ENCODE assay signal across 25 mouse cellular contexts in genomic region chr6:125680613-125681012, GRCm38 (mm10). TPM values are rescaled to one million over a fixed set of nuclear protein-coding genes. Genes with fewer than 3 reads are reported as not detected.
A peak's percentile ranks its signal among the peaks of the same experiment; 100 is the strongest.
DNase-seq lines count a peak whose midpoint lies in the region; ATAC-seq and TF ChIP-seq lines count a peak whose summit lies in the region.
"Had no signal": no experiment of that assay in that cellular context is flagged by ENCODE, and none has a peak within 500 bp of the region (broad histone marks: within the 10 kb centered on the region; RNA-seq: fewer than 3 reads in every experiment).

No protein-coding gene starts in this region.

- no peak overlapping the region for H3K4me2 ChIP-seq in hindbrain, postnatal 0 days (ENCODE audit: low read depth, low read length)
- no peak overlapping the region for H3K4me2 ChIP-seq in hindbrain, embryonic 13.5 days
- H3K4me2 ChIP-seq in lung, embryonic 14.5 days: no peak overlapping the region
- no peak overlapping the region; the same call in 1 of the 2 replicates for H3K4me2 ChIP-seq in limb, embryonic 14.5 days (replicated peaks; ENCODE audit: low read depth, low read length, severe bottlenecking)
- H3K4me2 ChIP-seq: forebrain, embryonic 15.5 days; heart, embryonic 11.5 days; liver, embryonic 11.5 days; midbrain, embryonic 15.5 days; neural tube, embryonic 13.5 days; stomach, embryonic 15.5 days had no signal

- no peaks in the 10 kb centered on the region for H3K4me1 ChIP-seq in hindbrain, postnatal 0 days (ENCODE audit: insufficient read depth, low read length)
- no peaks in the 10 kb centered on the region for H3K4me1 ChIP-seq in hindbrain, embryonic 13.5 days (replicated peaks)
- no peaks in the 10 kb centered on the region for H3K4me1 ChIP-seq in lung, embryonic 14.5 days (ENCODE audit: insufficient read depth)
- H3K4me1 ChIP-seq in limb, embryonic 14.5 days (ENCODE audit: control insufficient read depth, insufficient read depth, low read length): peaks cover 10% of the 10 kb centered on the region
- H3K4me1 ChIP-seq: forebrain, embryonic 15.5 days; midbrain, embryonic 15.5 days; stomach, embryonic 15.5 days had no signal

- TF ChIP-seq POLR2A in limb, embryonic 14.5 days (IDR thresholded peaks at IDR 0.05; ENCODE audit: borderline replicate concordance, extremely low read depth, insufficient read depth, insufficient read length): no peak

- no peak for TF ChIP-seq CTCF in hindbrain, postnatal 0 days (IDR thresholded peaks at IDR 0.05; ENCODE audit: low read depth)
- TF ChIP-seq CTCF in lung, embryonic 14.5 days (IDR thresholded peaks at IDR 0.05; ENCODE audit: low read depth): no peak
- no peak for TF ChIP-seq CTCF in gastrocnemius, adult 2 months (IDR thresholded peaks at IDR 0.05)

- no peak overlapping the region for H3K9ac ChIP-seq in hindbrain, postnatal 0 days (replicated peaks; ENCODE audit: low read length)
- H3K9ac ChIP-seq in hindbrain, embryonic 13.5 days: no peak overlapping the region
- H3K9ac ChIP-seq in lung, embryonic 14.5 days: no peak overlapping the region
- no peak overlapping the region for H3K9ac ChIP-seq in limb, embryonic 14.5 days (ENCODE audit: low read depth, low read length, severe bottlenecking)
- H3K9ac ChIP-seq: forebrain, embryonic 15.5 days; liver, postnatal 0 days; midbrain, embryonic 15.5 days; neural tube, embryonic 13.5 days; stomach, embryonic 15.5 days had no signal

- 65% methylated on average over 11 of the region's 11 CpGs for WGBS in hindbrain, postnatal 0 days
- WGBS in hindbrain, embryonic 13.5 days: 76% methylated on average over 11 of the region's 11 CpGs
- 30% methylated on average over 11 of the region's 11 CpGs for WGBS in lung, embryonic 14.5 days
- 21% methylated on average over 11 of the region's 11 CpGs for WGBS in limb, embryonic 14.5 days

- no peak for ATAC-seq in hindbrain, postnatal 0 days
- no peak for ATAC-seq in hindbrain, embryonic 13.5 days (ENCODE audit: low FRiP score)
- peak; percentile 75 for ATAC-seq in lung, embryonic 14.5 days (ENCODE audit: insufficient read depth)
- peak; percentile 76 for ATAC-seq in limb, embryonic 14.5 days (ENCODE audit: low FRiP score, low read depth)
- ATAC-seq: forebrain, embryonic 15.5 days; hindbrain, embryonic 16.5 days; intestine, embryonic 16.5 days; liver, postnatal 0 days; midbrain, embryonic 15.5 days had no signal

- intact Hi-C loops in gastrocnemius, adult 2 months (cut with DNase I): no loop called here

- no peaks in the 10 kb centered on the region for H3K9me3 ChIP-seq in hindbrain, postnatal 0 days (ENCODE audit: low read length)
- H3K9me3 ChIP-seq in hindbrain, embryonic 13.5 days: no peaks in the 10 kb centered on the region
- no peaks in the 10 kb centered on the region for H3K9me3 ChIP-seq in lung, embryonic 14.5 days (ENCODE audit: low read depth, low read length)
- H3K9me3 ChIP-seq in limb, embryonic 14.5 days (ENCODE audit: control insufficient read depth, low read length): no peaks in the 10 kb centered on the region
- H3K9me3 ChIP-seq: forebrain, embryonic 15.5 days; midbrain, embryonic 15.5 days; neural tube, embryonic 13.5 days; stomach, embryonic 15.5 days had no signal

- DNase-seq in hindbrain, postnatal 0 days (ENCODE audit: low spot score): peak; percentile 8
- peak; percentile 85 for DNase-seq in lung, embryonic 14.5 days
- no peak for DNase-seq in lung, postnatal 14 days
- DNase-seq in NIH3T3 (ENCODE audit: low read depth): peak; percentile 29
- peak; percentile 85 for DNase-seq in limb, embryonic 14.5 days (ENCODE audit: low spot score)
- no peak for DNase-seq in gastrocnemius, adult 2 months
- DNase-seq: adrenal gland, postnatal 25 days; cerebellum, adult 9-10 months; gastrocnemius, postnatal 14 days; heart, adult 11 months; kidney, postnatal 14 days; liver, postnatal 0 days; thymus, postnatal 25 days had no signal

- no peak overlapping the region for H3K4me3 ChIP-seq in hindbrain, postnatal 0 days (ENCODE audit: low read length)
- no peak overlapping the region for H3K4me3 ChIP-seq in hindbrain, embryonic 13.5 days
- no peak overlapping the region for H3K4me3 ChIP-seq in lung, embryonic 14.5 days (ENCODE audit: low read depth, low read length)
- no peak overlapping the region for H3K4me3 ChIP-seq in limb, embryonic 14.5 days (replicated peaks; ENCODE audit: low read length)
- H3K4me3 ChIP-seq in gastrocnemius, adult 2 months: no peak overlapping the region
- H3K4me3 ChIP-seq: forebrain, embryonic 15.5 days; midbrain, embryonic 15.5 days; neural tube, embryonic 13.5 days; stomach, embryonic 15.5 days had no signal

- H3K27ac ChIP-seq in hindbrain, postnatal 0 days: no peak overlapping the region
- no peak overlapping the region for H3K27ac ChIP-seq in hindbrain, embryonic 13.5 days
- no peak overlapping the region for H3K27ac ChIP-seq in lung, embryonic 14.5 days (ENCODE audit: low read depth)
- no peak overlapping the region for H3K27ac ChIP-seq in limb, embryonic 14.5 days (replicated peaks; ENCODE audit: low read depth, low read length)
- H3K27ac ChIP-seq in gastrocnemius, adult 2 months: no peak overlapping the region
- H3K27ac ChIP-seq: forebrain, embryonic 15.5 days; midbrain, embryonic 15.5 days; neural tube, embryonic 13.5 days; stomach, embryonic 15.5 days had no signal

- no peaks in the 10 kb centered on the region for H3K36me3 ChIP-seq in hindbrain, postnatal 0 days (ENCODE audit: insufficient read depth, low read length)
- no peaks in the 10 kb centered on the region for H3K36me3 ChIP-seq in hindbrain, embryonic 13.5 days
- no peaks in the 10 kb centered on the region for H3K36me3 ChIP-seq in lung, embryonic 14.5 days (ENCODE audit: insufficient read depth)
- H3K36me3 ChIP-seq in limb, embryonic 14.5 days (ENCODE audit: control insufficient read depth, insufficient read depth, low read length): no peaks in the 10 kb centered on the region
- H3K36me3 ChIP-seq: forebrain, embryonic 15.5 days; midbrain, embryonic 15.5 days; neural tube, embryonic 13.5 days; stomach, embryonic 15.5 days had no signal

- no peaks in the 10 kb centered on the region for H3K27me3 ChIP-seq in hindbrain, postnatal 0 days (ENCODE audit: insufficient read depth, low read length)
- no peaks in the 10 kb centered on the region for H3K27me3 ChIP-seq in hindbrain, embryonic 13.5 days
- no peaks in the 10 kb centered on the region for H3K27me3 ChIP-seq in lung, embryonic 14.5 days (ENCODE audit: insufficient read depth, low read length)
- no peaks in the 10 kb centered on the region for H3K27me3 ChIP-seq in limb, embryonic 14.5 days (ENCODE audit: control insufficient read depth, insufficient read depth, low read length)
- H3K27me3 ChIP-seq: forebrain, embryonic 15.5 days; midbrain, embryonic 15.5 days; neural tube, embryonic 13.5 days; stomach, embryonic 15.5 days had no signal

RNA-seq across cellular contexts. Expression of gene Ano2, which starts 9.6 kb away (rescaled TPM):
- 0.97 and 5.1 TPM in 2 replicates for total RNA-seq in hindbrain, postnatal 0 days (2014; rRNA removed)
- polyA plus RNA-seq in hindbrain, postnatal 0 days (2015; fragmentation: Nextera tagmentation; extraction: Ambion mirVana): 1.1 and 1.4 TPM in 2 replicates
- 0.14 and 0.26 TPM in 2 replicates for polyA plus RNA-seq in hindbrain, embryonic 13.5 days (2015; fragmentation: Nextera tagmentation; extraction: Ambion mirVana)
- polyA plus RNA-seq in lung, embryonic 14.5 days (2014; fragmentation: Nextera tagmentation; extraction: Ambion mirVana): 0.08 and 0.18 TPM in 2 replicates
- polyA plus RNA-seq in limb, embryonic 14.5 days (2012; rRNA removed): 0.13 and 0.14 TPM in 2 replicates
- not detected in 2 replicates for polyA plus RNA-seq in limb, embryonic 14.5 days (2014; fragmentation: Nextera tagmentation; extraction: Ambion mirVana)
- not detected for total RNA-seq in gastrocnemius, adult 2 months (2021)
- total RNA-seq: adrenal gland, postnatal 25 days; hematopoietic stem cell, adult 5-6 weeks; megakaryocyte-erythroid progenitor cell, adult 5-6 weeks had no signal
- polyA plus RNA-seq: heart, postnatal 0 days; liver, postnatal 0 days had no signal

Comparison
In these comparisons a context has a peak if more than half of its experiments do, and no peak if none do; other contexts are left out.
1. DNase-seq: peak in hindbrain, postnatal 0 days (single experiment), lung, embryonic 14.5 days (single experiment), NIH3T3 (single experiment) and limb, embryonic 14.5 days (single experiment); none in lung, postnatal 14 days (single experiment) and gastrocnemius, adult 2 months (single experiment).
2. ATAC-seq: peak in lung, embryonic 14.5 days (single experiment) and limb, embryonic 14.5 days (single experiment); none in hindbrain, postnatal 0 days (single experiment) and hindbrain, embryonic 13.5 days (single experiment).